Mouse (Mus musculus) CD4-positive naive resting alpha-beta T cell, adult 57 days (primary cell): Measurements from ENCODE around the gene Itgb6. TPM values are rescaled to one million over a fixed set of nuclear protein-coding genes. Genes with fewer than 3 reads are reported as not detected.

Source experiments
- total RNA-seq: library from RNA; stranded (reverse); gene quantifications from one replicate; pipeline ENCODE4 v1.2.4, GENCODE M21; 2023

Gene Itgb6
- total RNA-seq: not detected

DNA sequence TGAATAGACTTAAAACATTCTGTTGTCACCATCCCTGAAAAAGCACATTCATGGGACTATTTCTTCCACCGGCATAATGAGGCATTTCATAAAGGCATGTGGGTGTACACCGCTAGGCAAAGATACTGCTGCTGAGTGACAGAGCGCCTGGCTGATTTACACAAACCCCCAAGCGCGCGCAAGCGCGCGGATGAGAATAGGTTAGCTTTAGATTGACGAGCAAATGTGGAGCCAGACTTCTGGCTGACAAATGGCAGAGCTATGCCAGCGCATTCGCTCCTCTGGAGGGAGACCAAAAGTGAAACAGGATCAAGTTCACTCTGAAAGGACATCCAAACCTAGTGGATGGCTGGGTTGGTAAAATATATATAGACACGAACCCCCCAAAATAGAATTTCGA is at the start of gene Itgb6:
Itgb6 (minus strand) TSS at position 130 of the 400 bp plus-strand sequence.

GRCm38 (mm10) chr2:60552902-60553682 is 169.4 kb downstream of the Itgb6 start, which contains the start of gene Pla2r1:
Pla2r1 (minus strand) TSS chr2:60553308.

Other genes with a start within 250 kb of the Itgb6 start
- gene Pla2r1, start 169.3 kb downstream of the Itgb6 start, total RNA-seq: not detected
- gene Rbms1, start 240.5 kb upstream of the Itgb6 start, total RNA-seq: 112 TPM